Mouse (Mus musculus): Measurements from ENCODE around the gene Platr17.
"Not testable (repeated sequence)": the region's sequence is repeated elsewhere in the genome, so short reads cannot be mapped to it uniquely, and the experiment has no call there.

GRCm38 (mm10) chr17:33889941-33890532 is 14.9 kb upstream of the Platr17 start:
- TF ChIP-seq CTCF, POLR2A (IDR thresholded peaks at IDR 0.05; ENCODE audit: extremely low read depth, insufficient read depth, low read length): not testable (repeated sequence)
